Mouse (Mus musculus): ENCODE results near the gene Exosc1.
A peak's percentile ranks its signal among the peaks of the same experiment; 100 is the strongest.
"Not testable (repeated sequence)": the region's sequence is repeated elsewhere in the genome, so short reads cannot be mapped to it uniquely, and the experiment has no call there.

Exosc1 gene

DNA sequence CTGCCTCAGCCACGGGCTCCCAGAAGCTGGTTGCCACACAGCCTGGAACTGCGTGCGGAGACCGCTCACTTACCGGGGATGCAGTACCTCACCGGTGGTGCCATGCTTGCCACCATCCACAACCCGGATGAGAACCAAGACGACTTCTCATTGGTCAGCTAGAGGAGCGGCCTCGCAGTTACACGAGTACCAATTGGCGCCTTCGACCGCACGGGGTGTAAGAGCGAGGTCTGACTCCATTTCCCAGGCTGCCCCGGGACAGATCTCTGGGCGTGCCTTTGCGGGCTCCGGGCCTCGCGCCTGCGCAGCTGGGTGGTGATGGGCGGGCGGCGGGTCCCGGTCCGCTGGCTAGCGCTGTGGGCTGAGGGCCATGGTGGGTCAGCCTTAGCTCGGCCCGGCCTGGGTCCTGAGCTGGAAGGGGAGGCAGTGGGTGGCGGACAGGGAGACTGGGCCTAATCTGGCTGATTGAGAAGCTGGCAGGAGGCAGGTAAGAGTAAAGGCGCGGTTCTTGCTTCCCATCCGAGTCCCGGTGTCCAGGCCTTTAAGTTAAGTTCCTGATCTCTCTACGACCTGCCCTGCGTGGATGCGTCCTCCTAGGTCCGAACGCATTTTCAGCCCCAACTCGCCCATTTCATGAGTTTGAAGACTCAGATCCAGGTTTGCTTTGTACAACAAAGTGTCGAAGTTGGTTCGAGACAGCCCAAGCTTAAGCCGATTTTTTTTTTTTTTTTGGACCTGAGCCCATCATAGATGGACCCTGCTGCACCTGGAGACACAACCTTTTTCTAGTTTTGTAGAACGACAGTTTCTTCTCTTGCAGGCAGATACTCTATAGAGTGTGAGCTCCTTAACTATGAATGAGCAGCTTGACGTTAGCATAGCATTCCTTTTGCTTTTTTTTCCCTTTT, at the start of gene Exosc1, which contains the start of gene Zdhhc16:
Gene Exosc1, minus strand, starts transcription at position 245 of the 908 bp plus-strand sequence.
Gene Zdhhc16, plus strand, starts transcription at position 302 of the 908 bp plus-strand sequence.
- peak; percentile 98 for DNase-seq (ENCODE audit: low read depth, low spot score)

DNA sequence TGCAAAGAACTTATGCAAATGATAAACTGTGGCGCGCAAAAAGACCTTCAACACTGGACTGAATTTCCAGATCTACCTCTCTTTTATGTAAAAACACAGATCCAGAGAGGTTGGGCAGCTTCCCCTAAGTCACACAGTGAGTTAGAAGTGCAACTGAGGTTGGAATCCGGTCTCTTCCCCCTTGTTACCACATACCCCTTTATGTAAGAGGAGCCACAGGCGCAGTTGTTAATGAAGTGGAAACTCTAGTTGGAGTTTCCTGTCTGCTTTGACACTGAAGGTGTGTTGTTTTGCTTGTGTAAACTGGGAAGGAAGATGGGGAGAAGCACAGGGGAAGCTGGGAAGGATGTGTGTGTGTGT, 49.5 kb upstream of the Exosc1 start:
- no peak for DNase-seq (ENCODE audit: low read depth, low spot score)

DNA sequence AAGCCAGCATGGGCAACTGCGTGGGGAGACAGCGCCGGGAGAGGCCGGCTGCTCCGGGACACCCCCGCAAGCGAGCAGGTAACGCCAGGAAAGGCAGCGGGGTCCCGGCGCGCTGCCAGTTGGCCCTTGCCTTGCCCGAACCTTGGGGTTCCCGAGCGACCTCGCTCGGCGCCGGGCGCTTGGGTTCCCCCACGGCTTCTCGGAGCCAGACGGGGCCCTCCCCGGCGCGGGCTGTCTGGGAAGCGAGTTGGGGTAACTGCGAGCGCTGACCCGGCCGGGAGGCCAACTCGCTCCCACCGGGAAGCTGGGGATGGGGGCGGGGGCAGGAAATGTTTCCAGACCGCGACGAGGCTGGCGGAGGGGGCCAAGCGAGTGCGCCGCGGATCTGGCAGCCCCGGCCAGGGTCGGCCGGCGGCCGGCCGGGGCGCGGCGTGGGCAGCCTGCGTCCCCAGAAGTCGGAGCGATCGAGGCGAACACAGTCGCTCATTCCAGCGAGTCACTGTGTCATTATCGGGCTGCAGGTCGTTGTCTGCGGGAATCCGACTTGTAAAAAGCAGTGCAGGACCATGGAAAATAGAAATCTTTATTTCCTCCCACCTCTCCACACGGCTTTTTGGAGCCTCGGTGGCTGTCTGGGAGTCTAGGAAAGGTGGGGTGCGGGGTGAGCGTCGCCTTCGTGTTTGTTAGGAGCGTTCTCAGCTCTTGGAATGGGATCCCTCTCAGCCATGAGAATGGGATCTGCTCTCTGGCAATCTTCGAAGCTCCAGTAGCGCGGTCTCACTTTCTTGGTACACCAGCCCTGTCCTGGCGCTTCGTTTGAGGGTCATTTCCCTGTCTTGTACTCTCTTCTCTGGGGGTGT, 48.9 kb upstream of the Exosc1 start:
- no peak for DNase-seq (ENCODE audit: low read depth, low spot score)

DNA sequence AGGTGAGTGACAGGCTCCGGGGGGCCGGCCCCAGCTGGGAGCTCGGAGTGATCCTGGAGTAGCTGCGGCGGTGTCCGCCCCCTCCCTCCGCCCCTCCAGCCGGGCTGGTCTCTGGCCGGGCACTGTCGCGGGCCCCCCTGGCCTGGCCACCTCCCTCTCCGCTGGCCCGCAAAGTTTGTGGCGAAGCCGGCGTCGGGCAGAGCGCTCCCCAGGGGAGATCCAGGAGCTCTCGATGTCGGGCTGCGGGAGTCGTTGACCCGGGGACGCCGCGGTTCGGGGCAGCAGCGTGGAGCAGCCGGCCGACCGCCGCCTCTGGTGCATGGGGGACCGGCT, 48.3 kb upstream of the Exosc1 start, which contains the start of gene Ubtd1:
Gene Ubtd1, plus strand, starts transcription at position 169 of the 333 bp plus-strand sequence.
- no peak for DNase-seq (ENCODE audit: low read depth, low spot score)

DNA sequence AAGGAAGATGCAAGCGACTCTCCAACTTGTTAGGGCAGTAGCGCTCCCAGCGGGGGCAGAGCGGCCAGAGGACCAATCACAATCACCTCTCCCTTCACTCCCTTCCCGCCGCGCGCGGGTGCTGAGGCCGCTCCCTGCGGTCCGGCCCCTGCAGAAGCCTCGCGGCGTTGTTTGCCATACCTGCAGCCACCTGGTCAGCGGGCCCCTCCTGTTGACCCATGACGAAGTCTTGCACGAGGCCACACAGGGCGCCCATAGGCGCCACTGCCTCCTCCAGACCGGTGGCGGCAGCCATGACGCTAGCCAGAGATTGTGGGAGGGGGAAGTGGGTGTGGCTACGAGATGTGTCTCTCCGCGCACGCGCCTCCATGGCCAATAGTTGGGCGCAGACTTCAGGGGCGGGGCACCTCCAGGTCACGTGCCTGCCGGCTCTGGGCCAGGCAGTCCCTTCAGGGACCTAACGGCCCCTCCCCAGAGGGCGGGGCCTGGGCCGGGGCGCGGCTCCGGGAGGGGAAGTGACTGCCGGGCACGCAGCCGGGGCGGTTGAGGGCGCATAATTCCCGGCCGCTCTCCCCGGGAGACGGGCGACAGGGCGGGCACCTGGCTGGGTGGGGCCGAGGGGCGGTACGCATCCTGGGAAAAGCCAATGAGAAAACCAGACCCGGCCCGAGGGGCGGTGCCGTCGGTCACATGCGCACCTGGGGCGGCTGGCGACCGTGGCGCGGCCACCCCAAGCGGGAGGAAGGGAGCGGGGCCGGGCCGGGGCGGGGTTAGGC, 47.8 kb upstream of the Exosc1 start, which contains the start of gene Mms19:
Gene Mms19, minus strand, starts transcription at position 339 of the 776 bp plus-strand sequence.
- peak; percentile 96 for DNase-seq (ENCODE audit: low read depth, low spot score)

DNA sequence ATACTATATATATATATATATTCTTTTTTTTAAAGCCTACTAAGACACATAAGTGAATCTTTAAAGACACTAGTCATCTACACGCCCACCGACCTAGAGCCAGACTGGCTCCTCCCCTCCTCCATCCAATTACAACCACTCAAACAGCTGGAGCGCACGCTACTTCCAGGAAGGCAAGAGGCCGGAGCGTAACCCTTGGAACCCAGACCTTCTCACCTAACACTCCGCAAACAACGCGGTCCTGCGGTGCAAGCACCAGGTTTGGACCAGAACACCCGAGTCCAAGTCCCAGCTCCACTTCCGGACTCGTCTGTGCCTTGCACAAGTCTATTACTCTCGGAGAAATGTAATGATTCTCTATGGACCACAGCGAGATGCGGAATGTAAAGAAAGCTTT, 47.2 kb upstream of the Exosc1 start:
- no peak for DNase-seq (ENCODE audit: low read depth, low spot score)

DNA sequence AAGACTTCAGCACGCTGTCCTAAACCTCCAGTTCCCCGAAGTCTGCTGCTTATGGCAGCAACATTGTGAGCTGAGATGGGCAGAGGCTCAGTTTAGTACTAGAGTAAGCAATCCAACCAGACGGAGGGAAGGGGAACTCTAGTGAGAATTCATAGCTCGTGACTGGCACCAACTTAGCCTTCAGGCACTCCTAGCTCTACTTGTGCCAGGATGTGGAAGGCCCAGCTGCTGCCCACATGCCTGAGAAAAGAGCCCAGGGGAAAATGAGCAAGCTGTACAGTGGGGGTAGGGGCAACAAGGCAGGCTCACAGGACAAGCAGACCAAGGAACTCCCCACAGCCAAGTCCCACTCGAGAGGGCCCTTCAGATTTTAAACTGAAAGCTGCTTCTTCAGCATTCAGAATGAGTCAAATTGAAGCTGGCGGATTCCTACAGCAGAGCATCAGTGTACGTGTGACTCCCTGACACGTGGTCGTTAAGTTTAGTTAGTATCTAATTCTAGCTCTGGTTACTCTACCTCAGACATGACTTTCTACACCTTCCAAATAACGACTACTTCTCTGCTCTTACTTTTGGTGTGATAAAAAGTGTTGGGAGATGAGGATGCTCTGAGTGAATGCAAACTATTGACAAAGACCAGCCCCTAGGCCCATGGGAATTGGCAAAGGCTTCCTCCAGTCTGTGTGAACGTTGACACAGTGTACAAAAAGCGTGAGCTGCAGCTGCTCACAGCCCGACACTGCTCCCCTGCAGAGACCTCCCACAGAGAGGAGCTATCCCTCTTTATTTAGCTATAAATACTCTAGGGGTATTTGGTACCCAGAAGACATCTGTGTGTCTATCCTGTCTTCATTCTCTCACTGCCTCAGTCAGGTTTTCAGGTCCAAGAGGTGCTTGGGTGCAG, 40.9 kb upstream of the Exosc1 start:
- DNase-seq (ENCODE audit: low read depth, low spot score): no peak

DNA sequence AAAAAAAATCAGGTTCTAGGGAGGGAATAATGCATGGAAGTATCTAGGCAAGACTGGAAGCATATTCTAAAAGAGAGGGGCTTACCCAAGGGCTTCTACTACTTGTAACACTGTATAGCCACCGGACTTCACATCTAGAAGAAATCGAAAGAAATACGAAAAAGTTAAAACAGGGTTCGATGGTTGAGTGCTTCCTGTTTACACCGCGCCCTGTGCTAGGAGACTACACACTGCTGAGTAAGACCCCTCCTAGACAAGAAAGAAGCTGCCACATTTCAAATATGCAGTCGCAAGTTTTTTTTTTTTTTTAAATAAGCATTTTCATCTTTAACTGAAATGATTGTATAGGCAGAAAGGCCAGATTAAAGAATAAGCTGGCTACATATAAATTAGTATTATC, 36.4 kb upstream of the Exosc1 start:
- DNase-seq (ENCODE audit: low read depth, low spot score): no peak

DNA sequence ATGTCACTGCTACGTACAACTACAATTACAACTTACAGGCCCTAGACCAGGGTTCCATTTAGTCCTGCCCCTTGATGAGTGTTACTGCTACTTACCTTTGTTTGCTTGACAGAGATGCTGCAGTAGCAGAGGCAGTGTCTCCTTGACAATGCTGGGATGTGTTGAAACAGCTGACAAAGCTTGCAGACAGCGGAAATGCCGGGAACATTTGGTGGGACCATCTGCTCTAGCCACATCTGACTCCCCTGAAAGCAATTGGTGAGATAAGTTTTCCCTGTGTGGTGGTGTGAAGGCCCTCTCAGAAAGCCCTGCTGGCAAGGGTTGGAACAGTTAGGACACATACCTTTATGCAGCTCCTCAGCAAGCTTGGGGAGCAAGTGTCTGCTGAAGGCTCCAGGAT, 20.4 kb upstream of the Exosc1 start:
- no peak for DNase-seq (ENCODE audit: low read depth, low spot score)

DNA sequence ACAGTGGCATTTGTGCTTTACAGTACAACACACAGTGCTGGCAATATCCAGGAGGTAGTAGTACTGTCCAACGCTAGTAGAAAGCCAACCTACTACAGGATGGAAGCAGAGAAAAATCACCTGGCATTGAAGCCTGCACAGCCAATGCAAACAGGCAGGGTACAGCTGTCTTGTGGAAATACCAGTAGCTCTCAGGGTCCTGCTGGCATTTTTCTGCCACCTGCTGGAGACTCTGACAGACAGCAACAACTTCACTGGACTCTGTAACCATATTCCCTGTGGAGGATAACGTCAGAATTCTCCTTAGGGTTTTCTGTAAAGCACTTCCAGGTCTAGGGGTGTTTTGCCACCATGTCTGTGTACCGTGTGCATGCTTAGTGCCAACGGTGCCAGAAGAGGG, 19.1 kb upstream of the Exosc1 start:
- no peak for DNase-seq (ENCODE audit: low read depth, low spot score)

DNA sequence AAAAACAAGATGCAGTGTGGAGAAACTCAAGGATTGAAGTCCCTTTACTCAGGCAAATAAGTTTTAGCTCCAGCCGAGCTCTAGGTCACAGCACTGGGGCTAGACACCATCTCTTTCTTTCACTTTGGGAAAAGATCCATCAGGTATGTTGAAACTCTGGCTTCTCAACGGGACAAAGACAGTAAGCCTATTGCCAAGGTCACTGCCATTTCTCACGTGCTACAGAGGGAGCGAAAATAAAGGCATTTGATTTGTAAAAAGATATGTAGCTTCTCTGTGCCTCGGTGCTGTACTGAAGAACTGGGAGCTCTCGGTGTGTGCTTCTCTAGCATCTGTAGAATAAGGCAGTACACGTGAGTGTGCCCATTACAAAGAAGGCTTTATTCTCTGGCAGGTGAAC, 10.6 kb upstream of the Exosc1 start:
- no peak for DNase-seq (ENCODE audit: low read depth, low spot score)

DNA sequence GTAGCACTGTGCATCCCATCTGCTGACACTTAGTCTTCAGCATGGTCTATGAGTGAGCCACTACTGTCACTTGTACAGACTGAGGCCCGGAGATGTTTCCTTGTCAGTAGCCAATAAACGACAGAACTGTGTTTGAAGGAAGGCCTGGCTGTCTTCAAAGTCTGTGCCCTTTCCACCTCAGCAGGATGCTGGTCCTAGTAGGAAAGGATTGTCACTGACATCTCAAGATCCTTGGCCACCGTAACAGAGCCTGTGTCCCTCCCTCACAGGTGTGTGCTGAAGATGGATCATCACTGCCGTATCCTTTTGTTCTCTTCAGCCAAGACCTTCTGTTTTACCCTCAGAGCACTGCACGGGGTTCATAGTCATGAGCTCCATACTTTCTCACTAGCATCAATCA, 5.3 kb upstream of the Exosc1 start:
- DNase-seq (ENCODE audit: low read depth, low spot score): no peak

DNA sequence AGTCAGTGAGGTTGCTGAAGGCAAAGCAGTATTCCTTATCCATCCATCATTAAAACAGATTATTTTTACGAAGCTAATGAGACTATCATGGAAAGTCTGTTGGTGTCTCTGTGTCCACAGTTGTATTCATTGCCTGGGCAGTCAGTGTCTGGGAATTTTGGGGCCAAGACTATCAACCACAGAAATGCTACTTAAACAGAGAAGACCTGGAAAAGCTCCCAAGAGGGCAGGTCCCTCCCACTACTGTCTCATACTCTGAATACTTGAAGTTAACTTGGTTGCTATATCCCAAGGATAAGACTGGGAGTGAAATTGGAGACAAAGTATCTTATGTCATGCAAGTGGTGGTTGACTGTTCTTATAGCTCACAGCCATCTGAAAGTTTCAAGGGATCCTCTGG, 2.7 kb upstream of the Exosc1 start:
- no peak for DNase-seq (ENCODE audit: low read depth, low spot score)

DNA sequence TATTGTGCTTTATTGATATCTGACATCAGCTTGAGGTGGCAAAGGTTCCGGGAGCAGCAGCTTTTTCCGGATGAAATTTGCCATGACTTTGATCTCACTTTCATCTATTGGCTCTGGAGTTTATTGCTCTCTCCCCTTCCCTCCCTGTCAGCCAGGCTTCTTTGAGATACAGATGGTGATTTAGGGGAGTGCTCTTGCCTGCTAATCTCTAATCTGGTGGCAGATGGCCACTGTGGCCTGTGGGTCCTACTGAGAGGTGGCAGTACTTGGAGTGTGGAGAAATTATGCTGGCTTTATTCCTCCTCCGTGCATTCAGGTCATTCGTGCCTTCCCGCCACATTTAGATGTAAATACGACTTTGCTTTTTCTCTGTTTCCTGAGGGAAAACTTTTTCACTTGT, 901 bp upstream of the Exosc1 start:
- no peak for DNase-seq (ENCODE audit: low read depth, low spot score)

DNA sequence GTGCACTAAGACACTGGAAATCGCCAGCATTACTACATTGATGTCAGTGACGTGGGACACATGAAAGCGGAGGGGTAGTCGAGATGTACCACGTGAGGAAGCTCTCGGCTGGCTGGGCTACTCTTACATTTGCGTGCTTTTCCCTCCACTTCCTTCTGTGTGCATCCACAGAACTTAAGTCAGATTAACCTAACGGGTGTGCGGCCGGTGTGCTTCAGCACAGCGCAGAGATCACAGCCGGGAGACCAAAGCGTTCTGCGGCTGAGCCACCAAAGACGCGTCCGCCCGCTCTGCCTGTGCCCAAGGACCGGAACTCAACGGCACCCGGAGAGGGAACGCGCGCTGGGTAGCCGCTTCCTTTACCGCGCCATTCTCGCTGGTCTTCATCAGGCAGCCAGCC, 537 bp downstream of the Exosc1 start:
- no peak for DNase-seq (ENCODE audit: low read depth, low spot score)

DNA sequence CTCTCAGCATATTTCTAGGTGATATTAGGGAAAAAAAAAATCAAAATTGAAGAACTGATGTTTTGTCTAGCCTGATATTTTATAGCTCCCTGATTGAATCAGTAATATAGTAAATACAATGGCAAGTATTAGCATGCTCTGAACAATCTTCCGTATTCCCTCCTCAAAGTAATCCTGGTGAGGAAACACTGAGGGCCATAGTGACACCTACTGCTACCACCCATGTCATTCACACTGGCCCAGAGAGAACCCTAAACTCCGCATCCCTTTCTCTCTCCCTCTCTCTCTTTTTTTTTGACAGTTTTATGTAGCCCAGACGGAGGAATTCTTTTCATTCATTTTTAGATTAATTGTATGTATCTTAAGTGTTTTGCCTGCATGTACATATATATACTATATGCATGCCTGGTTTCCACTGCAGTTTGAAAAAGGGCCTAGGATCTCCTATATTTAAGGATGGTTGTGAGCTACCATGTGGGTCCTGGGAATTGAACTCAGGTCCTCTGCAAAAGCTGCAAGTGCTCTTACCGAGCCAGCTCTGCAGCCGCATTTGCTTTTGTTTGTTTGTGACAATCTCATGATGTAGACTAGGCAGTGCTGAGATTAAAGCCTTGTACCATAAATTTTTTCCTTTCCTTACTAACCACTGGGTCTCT, 12.7 kb downstream of the Exosc1 start:
- DNase-seq (ENCODE audit: low read depth, low spot score): no peak

DNA sequence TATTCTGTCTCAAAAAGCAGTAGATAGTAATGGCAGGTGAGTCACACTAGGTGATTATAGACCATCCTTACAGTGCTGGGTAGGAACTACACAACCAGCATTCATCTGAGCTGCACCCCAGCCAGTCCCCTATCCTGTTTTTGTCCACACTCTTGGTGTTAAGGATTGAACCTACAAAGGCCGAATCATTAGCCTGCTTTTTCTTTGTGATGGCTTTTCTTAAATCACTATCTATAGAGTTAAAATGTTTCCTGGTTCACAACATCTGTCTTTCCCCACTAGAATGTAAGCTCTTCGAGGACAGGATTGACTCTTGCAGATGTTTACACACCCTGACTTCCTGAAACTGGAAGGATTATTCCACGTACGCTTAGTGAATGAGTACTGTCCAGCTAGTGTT, 13.8 kb downstream of the Exosc1 start:
- no peak for DNase-seq (ENCODE audit: low read depth, low spot score)

DNA sequence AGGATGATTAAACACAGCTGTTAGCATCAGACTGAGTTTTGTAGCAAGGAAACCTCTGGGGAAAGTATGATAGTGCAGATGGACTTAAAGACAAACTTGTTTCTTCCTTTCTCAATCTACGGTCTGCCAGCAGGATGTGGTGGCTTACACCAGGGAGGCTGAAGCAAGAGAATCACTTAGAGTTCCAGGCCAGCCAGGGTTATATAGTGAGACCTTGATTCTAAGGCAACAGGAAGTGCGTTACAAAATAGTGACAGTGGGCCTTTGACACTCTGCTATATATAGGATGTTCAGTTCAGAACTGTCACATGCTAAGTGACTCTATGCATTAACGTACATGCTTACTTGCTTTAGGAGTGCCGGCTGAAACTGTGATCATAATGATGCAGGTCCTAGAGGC, 16.4 kb downstream of the Exosc1 start:
- no peak for DNase-seq (ENCODE audit: low read depth, low spot score)

DNA sequence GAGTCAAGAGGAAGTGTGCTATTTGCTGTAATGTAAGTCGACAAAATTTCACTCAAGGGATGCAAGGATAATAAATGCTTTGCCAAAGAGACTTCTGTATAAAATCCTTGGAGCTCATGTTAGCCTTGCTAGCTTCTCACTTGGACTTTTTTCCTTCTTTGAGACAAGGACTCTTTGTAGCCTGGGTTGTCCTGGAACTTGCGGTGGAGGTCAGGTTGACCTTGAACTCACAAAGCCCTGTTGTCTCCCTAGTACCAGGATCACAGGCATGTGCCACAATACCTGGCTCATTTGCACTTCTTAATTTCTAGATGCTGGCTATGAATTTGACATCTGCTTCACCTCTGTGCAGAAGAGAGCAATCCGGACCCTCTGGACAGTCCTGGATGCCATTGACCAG, 17.9 kb downstream of the Exosc1 start:
- no peak for DNase-seq (ENCODE audit: low read depth, low spot score)

DNA sequence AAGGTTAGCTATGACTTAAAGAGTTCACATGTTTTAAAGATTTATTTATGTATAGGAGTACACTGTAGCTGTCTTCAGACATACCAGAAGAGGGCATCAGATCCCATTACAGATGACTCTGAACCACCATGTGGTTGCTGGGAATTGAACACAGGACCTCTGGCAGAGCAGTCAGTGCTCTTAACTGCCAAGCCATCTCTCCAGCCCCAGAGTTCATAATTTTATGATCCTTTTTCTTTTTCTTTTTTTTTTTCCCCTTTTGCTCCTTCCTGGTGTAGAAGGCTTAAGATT, 18.7 kb downstream of the Exosc1 start:
- not testable (repeated sequence) for DNase-seq (ENCODE audit: low read depth, low spot score)
